Mouse (Mus musculus): Measurements from ENCODE around the gene Calml4. TPM values are rescaled to one million over a fixed set of nuclear protein-coding genes. Genes with fewer than 3 reads are reported as not detected.

Gene Calml4
- total RNA-seq, 1 experiment from 2014 or later = not detected

GRCm38 (mm10) chr9:62870728-62871127, 12.8 kb downstream of the Calml4 start:
- no peak for ATAC-seq (ENCODE audit: extremely low read depth, insufficient number of reproducible peaks, low FRiP score, poor library complexity, severe bottlenecking)

- no peak for ATAC-seq (ENCODE audit: extremely low read depth, insufficient number of reproducible peaks, low FRiP score, poor library complexity, severe bottlenecking)
Measured at GRCm38 (mm10) chr9:62876966-62877616, 19.2 kb downstream of the Calml4 start.

- no peak for ATAC-seq (ENCODE audit: extremely low read depth, insufficient number of reproducible peaks, low FRiP score, poor library complexity, severe bottlenecking)
Measured at GRCm38 (mm10) chr9:62877825-62878224, 19.9 kb downstream of the Calml4 start.

DNA sequence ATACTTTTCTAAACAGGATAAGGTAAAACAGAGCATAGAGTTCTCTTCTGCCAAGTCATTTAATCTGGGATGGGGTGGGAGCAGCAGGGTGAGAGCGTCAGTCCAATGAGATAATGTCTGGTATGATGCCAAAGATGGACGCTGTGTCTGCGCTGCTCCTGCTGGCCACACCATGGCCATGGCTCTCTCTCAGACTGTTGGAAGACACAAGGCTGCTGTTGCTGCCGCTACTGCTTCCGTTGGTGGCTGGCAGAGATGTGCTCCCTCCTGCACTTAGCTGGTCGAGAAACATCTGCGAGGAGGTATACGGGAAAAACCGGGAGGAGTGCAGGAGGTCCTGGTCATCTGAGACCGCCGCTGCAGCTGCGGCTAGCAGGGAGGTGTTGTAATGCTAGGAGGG, 24.0 kb downstream of the Calml4 start:
- ATAC-seq (ENCODE audit: extremely low read depth, insufficient number of reproducible peaks, low FRiP score, poor library complexity, severe bottlenecking) = no peak

DNA sequence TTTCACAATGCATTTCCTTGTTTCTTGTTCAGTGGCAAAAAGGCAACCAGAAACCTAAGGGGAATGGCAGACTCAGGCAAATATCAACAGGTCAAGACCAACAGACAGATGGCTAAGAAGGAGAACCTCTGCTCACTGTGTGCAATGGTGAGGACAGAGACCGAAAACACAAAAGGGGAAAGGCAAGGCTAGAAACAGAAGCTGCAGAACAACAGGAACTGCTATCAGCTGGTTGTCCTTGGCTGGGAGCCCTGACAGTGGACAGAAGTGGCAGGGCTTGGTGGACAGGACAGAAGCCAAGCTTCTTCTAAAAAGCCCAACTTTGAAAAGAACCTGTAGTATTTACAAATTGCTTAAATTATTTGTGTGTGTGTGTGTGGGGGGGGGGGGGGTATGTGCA, 36.6 kb downstream of the Calml4 start:
- no peak for ATAC-seq (ENCODE audit: extremely low read depth, insufficient number of reproducible peaks, low FRiP score, poor library complexity, severe bottlenecking)

GRCm38 (mm10) chr9:62901736-62902135, 43.9 kb downstream of the Calml4 start:
- ATAC-seq (ENCODE audit: extremely low read depth, insufficient number of reproducible peaks, low FRiP score, poor library complexity, severe bottlenecking) = no peak

DNA sequence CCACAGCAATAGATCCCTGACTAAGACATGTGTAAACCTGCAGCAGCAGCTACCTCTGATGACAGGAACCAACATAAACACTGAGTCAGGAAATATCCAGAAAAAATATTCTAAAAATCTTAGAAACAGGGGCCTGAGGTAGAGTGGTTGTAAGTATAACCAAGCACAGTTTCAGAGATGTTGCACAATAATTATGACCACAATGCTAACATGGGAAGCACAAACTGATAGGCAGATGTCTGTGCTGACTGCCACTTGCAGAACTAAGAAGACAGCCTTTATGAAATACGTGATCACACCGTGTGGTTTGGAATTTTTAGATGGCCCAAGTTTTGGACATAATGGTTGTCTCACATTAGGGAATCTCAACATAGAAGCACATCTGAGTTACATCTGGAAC, 46.0 kb downstream of the Calml4 start:
- ATAC-seq (ENCODE audit: extremely low read depth, insufficient number of reproducible peaks, low FRiP score, poor library complexity, severe bottlenecking) = no peak

DNA sequence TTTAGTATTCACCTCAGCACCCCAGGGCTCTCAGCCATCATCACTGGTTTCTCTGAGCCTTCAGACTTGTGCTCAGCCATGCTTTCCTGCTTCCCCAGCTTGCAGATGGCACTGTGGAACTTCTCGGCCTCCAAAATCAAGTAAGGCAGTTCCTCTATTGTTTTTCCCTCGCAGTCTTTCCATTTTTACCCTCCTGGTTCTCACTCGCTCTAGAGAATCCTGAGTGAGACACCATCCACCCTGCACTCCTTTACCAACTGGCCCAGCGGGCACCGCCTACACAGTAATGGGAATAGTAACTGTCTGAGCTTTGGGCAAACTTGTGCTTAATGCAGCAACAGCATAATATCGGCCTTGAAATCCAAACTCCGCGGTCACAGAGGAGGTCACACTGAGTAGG, 47.2 kb downstream of the Calml4 start:
- ATAC-seq (ENCODE audit: extremely low read depth, insufficient number of reproducible peaks, low FRiP score, poor library complexity, severe bottlenecking) = no peak

- ATAC-seq (ENCODE audit: extremely low read depth, insufficient number of reproducible peaks, low FRiP score, poor library complexity, severe bottlenecking) = no peak
Measured at GRCm38 (mm10) chr9:62913390-62914069, 55.6 kb downstream of the Calml4 start.

DNA sequence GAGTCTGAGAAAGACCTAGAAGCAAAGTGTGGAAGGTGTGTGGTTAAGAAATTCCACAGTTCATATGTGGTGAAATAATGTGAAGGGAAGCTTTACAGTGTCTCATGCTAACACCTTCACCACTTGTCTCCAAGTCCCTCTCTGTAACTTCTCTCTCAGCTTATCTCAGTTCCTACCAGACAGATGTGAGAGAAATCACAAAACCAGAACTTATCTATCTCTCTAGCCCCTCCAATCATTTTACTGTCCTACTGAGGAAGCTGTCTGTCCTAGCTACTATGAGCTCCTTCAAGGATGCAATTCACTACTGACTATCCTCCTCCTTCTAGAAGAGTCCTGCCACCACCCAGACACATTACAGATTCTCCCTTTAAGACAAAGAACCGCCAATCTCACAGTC, 59.2 kb downstream of the Calml4 start:
- ATAC-seq (ENCODE audit: extremely low read depth, insufficient number of reproducible peaks, low FRiP score, poor library complexity, severe bottlenecking) = no peak

GRCm38 (mm10) chr9:62920877-62921276, 63.0 kb downstream of the Calml4 start:
- no peak for ATAC-seq (ENCODE audit: extremely low read depth, insufficient number of reproducible peaks, low FRiP score, poor library complexity, severe bottlenecking)

DNA sequence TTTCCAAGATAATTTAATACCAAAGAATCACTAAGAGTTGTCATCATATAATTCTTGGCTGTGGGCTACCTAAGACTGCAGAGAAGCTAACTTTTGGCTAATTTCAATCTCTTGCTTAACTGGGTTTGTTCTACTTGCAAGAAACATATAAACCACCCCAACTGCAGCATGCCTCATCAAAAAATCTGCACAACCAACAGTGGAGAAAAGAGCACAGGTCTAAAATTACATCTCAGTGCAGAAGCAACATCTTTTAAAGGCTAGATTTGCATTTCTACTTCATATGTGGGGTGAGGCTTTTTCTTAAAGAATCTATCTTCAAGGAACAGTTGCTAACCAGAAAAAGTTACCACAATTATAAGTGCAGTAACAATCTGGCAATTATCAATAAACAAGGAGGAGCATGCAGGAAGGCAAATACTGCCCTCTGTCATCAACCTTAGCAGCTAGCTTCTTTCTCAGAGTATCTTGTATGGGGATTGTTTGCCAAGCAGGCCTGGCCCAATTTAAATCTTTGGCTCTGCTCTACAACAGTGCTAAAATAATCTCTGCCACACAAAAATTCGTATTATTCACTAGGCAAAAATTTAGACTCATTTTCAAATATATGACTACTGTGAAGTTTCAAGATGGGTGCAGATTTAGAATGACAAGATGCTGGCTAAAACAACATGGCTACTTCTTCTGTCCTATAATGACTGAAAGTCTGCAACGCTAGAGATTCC, 67.2 kb downstream of the Calml4 start:
- ATAC-seq (ENCODE audit: extremely low read depth, insufficient number of reproducible peaks, low FRiP score, poor library complexity, severe bottlenecking) = no peak

Other genes starting within 250 kb of the Calml4 start
- gene Itga11, start 180.3 kb upstream of the Calml4 start, total RNA-seq (2017) = not detected in 2 replicates
- gene Fem1b, start 46.1 kb upstream of the Calml4 start, total RNA-seq (2017) = 21.5 and 22.7 TPM in 2 replicates
- 0.70 and 2.6 TPM in 2 replicates for gene Cln6, start 19.3 kb upstream of the Calml4 start, total RNA-seq (2017)
- gene Pias1, start 129.8 kb downstream of the Calml4 start, total RNA-seq (2017) = 78.0 and 84.1 TPM in 2 replicates

All from neutrophil, adult 5-6 weeks (primary cell).